Mouse (Mus musculus): ENCODE measurements around the gene Zfp710.
"Not testable (repeated sequence)": the region's sequence is repeated elsewhere in the genome, so short reads cannot be mapped to it uniquely, and the experiment has no call there.

The Zfp710 gene

GRCm38 (mm10) chr7:80026990-80027635 lies 2.5 kb downstream of the Zfp710 start:
- peak; percentile 84 to 92 for DNase-seq

- peak; percentile 56 to 69 for DNase-seq
Observed at GRCm38 (mm10) chr7:80027636-80028417, 3.2 kb downstream of the Zfp710 start.

- DNase-seq, result peak; percentile 76 to 77
Observed at GRCm38 (mm10) chr7:80028418-80028720, 3.8 kb downstream of the Zfp710 start.

- no peak for DNase-seq
Observed at GRCm38 (mm10) chr7:80030009-80030408, 5.4 kb downstream of the Zfp710 start.

- DNase-seq, result no peak
Observed at GRCm38 (mm10) chr7:80030486-80030885, 5.9 kb downstream of the Zfp710 start.

GRCm38 (mm10) chr7:80030987-80031386 lies 6.4 kb downstream of the Zfp710 start:
- DNase-seq, result no peak

- no peak for DNase-seq
Observed at GRCm38 (mm10) chr7:80031478-80031877, 6.9 kb downstream of the Zfp710 start.

- DNase-seq, result peak; percentile 46 to 57
Observed at GRCm38 (mm10) chr7:80032216-80033052, 7.8 kb downstream of the Zfp710 start.

- DNase-seq, result no peak
Observed at GRCm38 (mm10) chr7:80033064-80033717, 8.6 kb downstream of the Zfp710 start.

GRCm38 (mm10) chr7:80033771-80034170 lies 9.2 kb downstream of the Zfp710 start:
- DNase-seq, result no peak

- DNase-seq, result peak in 1 of 2 experiments; percentile 48
Observed at GRCm38 (mm10) chr7:80035086-80035485, 10.5 kb downstream of the Zfp710 start.

GRCm38 (mm10) chr7:80035748-80036147 lies 11.1 kb downstream of the Zfp710 start:
- DNase-seq, result peak; percentile 88 to 89

- DNase-seq, result no peak
Observed at GRCm38 (mm10) chr7:80039699-80040098, 15.1 kb downstream of the Zfp710 start.

- peak in 1 of 2 experiments; percentile 68 for DNase-seq
Observed at GRCm38 (mm10) chr7:80044170-80044569, 19.6 kb downstream of the Zfp710 start.

GRCm38 (mm10) chr7:80047041-80047440 lies 22.4 kb downstream of the Zfp710 start:
- no peak for DNase-seq

GRCm38 (mm10) chr7:80049746-80050145 lies 25.1 kb downstream of the Zfp710 start:
- peak; percentile 53 to 72 for DNase-seq

GRCm38 (mm10) chr7:80050382-80050781 lies 25.8 kb downstream of the Zfp710 start:
- not testable (repeated sequence) for DNase-seq

- DNase-seq, result peak in 1 of 2 experiments; percentile 59
Observed at GRCm38 (mm10) chr7:80051835-80052234, 27.2 kb downstream of the Zfp710 start.

- DNase-seq, result peak; percentile 80 to 84
Observed at GRCm38 (mm10) chr7:80052261-80052660, 27.6 kb downstream of the Zfp710 start.

- DNase-seq, result peak; percentile 71 to 77
Observed at GRCm38 (mm10) chr7:80053147-80053546, 28.5 kb downstream of the Zfp710 start.

GRCm38 (mm10) chr7:80055781-80056180 lies 31.2 kb downstream of the Zfp710 start:
- peak; percentile 61 to 71 for DNase-seq

GRCm38 (mm10) chr7:80057002-80057691 lies 32.5 kb downstream of the Zfp710 start:
- peak; percentile 84 to 88 for DNase-seq

Data from kidney, postnatal 36 days (tissue).